Mouse (Mus musculus) forebrain, embryonic 11.5 days (tissue): Measurements from ENCODE around the gene Col4a6. TPM values are rescaled to one million over a fixed set of nuclear protein-coding genes. Genes with fewer than 3 reads are reported as not detected.
A peak's percentile ranks its signal among the peaks of the same experiment; 100 is the strongest.

Source experiments
- ATAC-seq: fragments of 200-750 bp; cut with Nextera tagmentation; replicated peaks from 2 replicates; pipeline ENCODE4 v1.8.0; 2017; ENCODE audit warnings: moderate TSS enrichment; ENCODE audit not compliant: low FRiP score
- DNase-seq: peaks from one replicate; pipeline ENCODE4 v3.0.0-alpha.2; 2017; ENCODE audit warnings: low spot score
- H3K27ac ChIP-seq: fragments of 300-500 bp; sonication (generic); 2 replicates; pipeline ENCODE4 v1.5.1; 2014; ENCODE audit warnings: low read depth, low read length
- H3K27me3 ChIP-seq: fragments of 300-500 bp; sonication (generic); 2 replicates; pipeline ENCODE4 v1.6.1; 2014; ENCODE audit warnings: mild to moderate bottlenecking, low read length, mixed read lengths; ENCODE audit not compliant: control insufficient read depth, insufficient read depth
- H3K36me3 ChIP-seq: fragments of 300-500 bp; sonication (generic); 2 replicates; pipeline ENCODE4 v1.6.1; 2014; ENCODE audit warnings: mild to moderate bottlenecking, low read length, moderate library complexity, mixed read lengths; ENCODE audit not compliant: control insufficient read depth, insufficient read depth
- H3K4me1 ChIP-seq: fragments of 300-500 bp; sonication (generic); replicated peaks from 2 replicates; pipeline ENCODE4 v1.6.1; 2014; ENCODE audit warnings: low read length, mixed read lengths; ENCODE audit not compliant: control insufficient read depth, insufficient read depth
- H3K4me2 ChIP-seq: fragments of 300-500 bp; sonication (generic); 2 replicates; pipeline ENCODE4 v1.6.1; 2014; ENCODE audit warnings: low read depth, mild to moderate bottlenecking, low read length, moderate library complexity, mixed read lengths; ENCODE audit not compliant: severe bottlenecking
- H3K4me3 ChIP-seq: fragments of 300-500 bp; sonication (generic); 2 replicates; pipeline ENCODE4 v1.5.1; 2014; ENCODE audit warnings: low read depth, low read length
- H3K9ac ChIP-seq: fragments of 300-500 bp; sonication (generic); 2 replicates; pipeline ENCODE4 v1.6.1; 2014; ENCODE audit warnings: low read length
- H3K9me3 ChIP-seq: fragments of 300-500 bp; sonication (generic); 2 replicates; pipeline ENCODE4 v1.6.1; 2016; ENCODE audit warnings: low read length, mixed read lengths; ENCODE audit not compliant: control insufficient read depth
- WGBS: fragments of 180-500 bp; shearing (Covaris S2); extraction: QIAGEN DNeasy Blood & Tissue Kit; methylation state at CpG from one replicate; pipeline ENCODE4 v1.1.7; 2014; 5-methylcytosine and 5-hydroxymethylcytosine counted together
- polyA plus RNA-seq: library from polyadenylated mRNA; unstranded; fragments of >200 nt; fragmentation: Nextera tagmentation; extraction: Ambion mirVana; gene quantifications from 2 replicates; pipeline ENCODE4 v1.2.1, GENCODE M21; 2014

Col4a6 gene
- polyA plus RNA-seq, 1 experiment from 2014 or later, result 1.4 TPM

DNA sequence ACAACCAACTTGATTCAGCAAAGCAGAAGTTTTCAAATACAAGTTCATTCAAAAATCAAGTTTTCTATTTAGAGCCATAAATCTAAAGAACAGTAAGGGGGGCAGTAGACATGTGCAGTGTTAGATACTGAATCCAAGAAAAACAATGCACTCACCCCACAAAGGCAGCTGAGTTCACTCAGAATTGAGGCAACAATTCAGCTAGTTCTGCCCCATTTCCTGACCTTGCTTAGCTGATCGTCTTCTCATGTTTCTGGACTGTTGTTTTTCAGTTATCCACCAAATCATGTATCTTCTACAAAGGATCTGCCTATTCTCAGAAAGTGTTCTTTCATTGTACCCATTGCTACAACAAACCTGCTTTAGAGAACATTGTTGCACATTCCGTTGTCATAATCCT is 58.6 kb downstream of the Col4a6 start:
- WGBS, result 67% methylated on average over 2 of the region's 2 CpGs
- ATAC-seq, result no peak
- DNase-seq, result no peak
- Histone ChIP-seq H3K9me3 (no peaks in the 10 kb centered on the region), H3K36me3 (no peaks in the 10 kb centered on the region), H3K4me2 (no peak overlapping the region), H3K4me3 (no peak overlapping the region), H3K9ac (no peak overlapping the region), H3K27ac (no peak overlapping the region), H3K4me1 (no peaks in the 10 kb centered on the region), H3K27me3 (peaks cover 2% of the 10 kb centered on the region; the same call in 1 of the 2 replicates)

DNA sequence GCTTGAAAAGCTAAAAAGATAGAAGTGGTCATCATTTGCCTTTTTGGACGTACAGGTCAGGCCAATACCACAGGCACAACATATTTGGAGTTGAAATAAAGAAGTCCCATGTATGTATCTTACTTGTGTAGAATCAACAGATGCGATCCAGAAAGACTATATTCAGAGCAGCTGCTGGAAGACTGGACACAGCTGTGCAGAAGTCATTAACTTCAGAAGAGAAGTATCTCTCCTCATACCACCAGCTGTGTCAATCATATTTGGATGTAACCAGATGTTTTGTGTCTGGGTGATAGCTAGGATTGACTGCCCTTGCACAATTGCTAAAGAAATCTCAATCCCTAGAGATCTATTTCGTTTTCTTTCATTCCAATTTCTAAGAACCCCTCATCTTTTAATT is 77.6 kb downstream of the Col4a6 start:
- ATAC-seq (no peak), DNase-seq (no peak)
- Histone ChIP-seq H3K4me3 (no peak overlapping the region), H3K9ac (no peak overlapping the region), H3K9me3 (no peaks in the 10 kb centered on the region), H3K4me1 (no peaks in the 10 kb centered on the region), H3K4me2 (no peak overlapping the region), H3K36me3 (no peaks in the 10 kb centered on the region), H3K27me3 (no peaks in the 10 kb centered on the region; the same call in none of the 2 replicates), H3K27ac (no peak overlapping the region)
- WGBS, result 80% methylated on average over 3 of the region's 3 CpGs

DNA sequence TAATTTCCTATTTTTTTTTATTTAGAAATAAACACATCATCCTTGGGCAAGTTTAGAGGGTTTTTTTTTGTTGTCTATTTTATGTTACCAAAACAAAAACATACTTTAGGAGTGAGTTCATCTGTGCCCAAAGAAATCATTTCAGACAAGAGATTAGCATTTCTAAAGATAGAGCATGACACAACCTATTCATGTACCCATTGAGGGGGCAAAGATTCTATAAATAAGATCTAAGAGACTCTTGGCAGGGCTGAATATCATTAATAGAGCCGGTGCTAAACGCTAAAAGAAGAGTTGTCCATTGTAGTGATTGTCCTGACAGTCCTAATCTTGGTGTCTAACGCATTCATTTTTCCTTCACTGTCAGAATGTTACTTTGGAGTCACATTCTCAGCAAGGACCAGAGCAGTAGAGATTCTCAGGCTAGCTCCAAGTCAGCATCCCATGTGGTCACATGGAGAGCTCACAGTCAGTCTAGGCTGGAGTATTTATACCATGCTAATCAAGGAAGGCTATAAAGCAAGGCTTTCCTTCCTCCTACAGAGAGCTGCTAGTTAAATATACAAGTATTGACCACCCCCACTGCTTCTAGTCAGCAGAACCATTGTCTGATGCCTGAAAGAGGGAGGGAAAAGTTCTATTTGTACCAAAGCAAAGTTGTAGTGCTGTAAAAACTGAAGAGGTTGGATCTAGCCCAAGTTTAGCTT is 88.3 kb downstream of the Col4a6 start:
- Histone ChIP-seq H3K36me3 (no peaks in the 10 kb centered on the region), H3K27ac (no peak overlapping the region), H3K4me3 (no peak overlapping the region), H3K9ac (no peak overlapping the region), H3K4me1 (no peaks in the 10 kb centered on the region), H3K9me3 (no peaks in the 10 kb centered on the region), H3K4me2 (no peak overlapping the region), H3K27me3 (peaks cover 6% of the 10 kb centered on the region)
- DNase-seq (no peak), ATAC-seq (peak; percentile 56; the same call in 1 of the 2 replicates)
- WGBS, result 44% methylated on average over 3 of the region's 3 CpGs

DNA sequence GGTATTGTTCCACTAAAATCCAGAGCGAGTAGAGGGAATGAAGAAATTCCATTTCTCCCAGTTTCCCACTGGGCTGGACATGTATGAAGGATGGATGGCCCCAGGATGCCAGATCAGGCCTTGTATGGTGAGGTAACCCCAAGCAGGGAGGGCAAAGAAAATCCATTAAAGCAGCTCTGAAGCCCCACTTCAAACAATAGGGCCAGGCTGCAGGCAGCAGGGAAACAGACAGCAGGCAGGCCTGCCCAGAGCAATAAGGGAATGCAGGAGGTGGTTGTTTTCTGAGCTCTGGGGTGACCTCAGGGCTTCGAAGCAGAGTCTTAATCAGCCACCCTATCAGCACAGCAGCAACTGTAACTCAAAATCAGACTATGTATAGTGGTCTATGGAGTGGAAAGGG is 89.2 kb downstream of the Col4a6 start:
- Histone ChIP-seq H3K9me3 (no peaks in the 10 kb centered on the region), H3K4me3 (no peak overlapping the region), H3K36me3 (no peaks in the 10 kb centered on the region), H3K4me1 (no peaks in the 10 kb centered on the region), H3K9ac (no peak overlapping the region), H3K27me3 (peaks cover 6% of the 10 kb centered on the region), H3K4me2 (no peak overlapping the region), H3K27ac (no peak overlapping the region)
- 34% methylated on average over 2 of the region's 2 CpGs for WGBS
- ATAC-seq, result peak; percentile 55; the same call in 1 of the 2 replicates
- no peak for DNase-seq

DNA sequence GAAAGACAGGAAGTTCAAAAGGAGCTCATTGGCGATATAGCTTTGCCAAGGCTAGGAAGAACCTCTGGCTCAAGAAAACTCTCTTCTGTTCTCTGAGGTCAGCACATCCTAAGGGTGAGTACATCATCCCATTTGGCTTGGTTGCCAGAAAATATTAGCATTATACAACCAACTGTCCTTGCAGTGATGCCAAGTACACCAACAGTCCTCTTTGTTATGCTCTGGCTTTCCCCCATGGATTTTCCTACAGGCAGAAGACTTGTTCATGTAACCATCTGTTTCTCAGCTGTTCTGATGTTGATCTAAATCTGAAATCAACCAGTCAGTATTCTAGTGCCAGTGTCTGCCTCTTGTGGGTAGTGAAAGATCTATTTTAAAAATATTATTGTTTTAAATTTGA is 103.6 kb downstream of the Col4a6 start:
- Histone ChIP-seq H3K27ac (no peak overlapping the region), H3K27me3 (peaks cover 7% of the 10 kb centered on the region; the same call in 1 of the 2 replicates), H3K9me3 (no peaks in the 10 kb centered on the region), H3K9ac (no peak overlapping the region), H3K4me3 (no peak overlapping the region), H3K4me1 (no peaks in the 10 kb centered on the region), H3K36me3 (no peaks in the 10 kb centered on the region), H3K4me2 (no peak overlapping the region)
- ATAC-seq (no peak), DNase-seq (no peak)
- WGBS, result 88% methylated on average over 1 of the region's 1 CpGs

DNA sequence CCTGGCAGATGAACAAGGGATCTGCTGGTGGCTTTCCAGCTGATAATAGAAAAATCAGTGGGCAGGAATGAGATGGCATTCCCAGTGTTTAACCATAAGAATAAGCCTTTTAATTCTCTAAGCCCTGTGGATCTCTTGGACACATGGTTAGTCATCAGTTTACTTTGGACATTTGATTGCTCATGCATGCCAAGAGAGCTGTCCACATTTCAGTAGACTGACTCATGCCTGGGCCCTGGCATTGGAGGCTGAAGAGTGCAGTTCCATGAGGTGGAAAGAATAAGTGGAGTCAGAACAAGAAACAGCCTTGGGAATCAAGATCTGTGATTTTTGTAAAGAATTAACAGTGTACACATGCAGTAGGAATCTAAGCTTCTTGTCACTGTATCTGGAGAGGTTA is 110.5 kb downstream of the Col4a6 start:
- Histone ChIP-seq H3K36me3 (no peaks in the 10 kb centered on the region), H3K9ac (no peak overlapping the region), H3K4me1 (no peaks in the 10 kb centered on the region), H3K4me3 (no peak overlapping the region), H3K27me3 (peaks cover 3% of the 10 kb centered on the region; the same call in 1 of the 2 replicates), H3K4me2 (no peak overlapping the region), H3K9me3 (no peaks in the 10 kb centered on the region), H3K27ac (no peak overlapping the region)
- DNase-seq, result no peak
- no peak for ATAC-seq

DNA sequence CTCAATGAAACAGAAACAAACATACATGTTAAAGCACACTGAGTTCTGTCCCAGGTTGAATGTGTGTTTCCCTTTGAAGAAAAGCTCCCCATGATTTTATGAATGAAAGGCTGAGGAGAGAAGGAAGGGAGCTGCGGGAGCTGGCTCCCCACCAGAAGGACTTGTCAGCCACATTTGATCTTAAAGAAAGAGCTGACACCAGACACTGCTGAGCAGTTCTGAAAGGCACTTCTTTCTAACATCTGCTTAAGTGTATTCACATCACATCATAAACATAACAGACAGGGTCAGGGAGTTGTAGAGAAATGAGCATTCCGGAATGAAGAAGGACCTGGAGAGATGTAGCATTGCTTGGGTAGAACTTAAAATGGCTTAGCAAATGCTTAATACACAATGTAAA is 132.5 kb downstream of the Col4a6 start:
- no peaks in the 10 kb centered on the region for H3K36me3 ChIP-seq
- ATAC-seq (no peak), DNase-seq (no peak)
- H3K27ac ChIP-seq, result no peak overlapping the region
- H3K4me3 ChIP-seq, result no peak overlapping the region
- H3K9me3 ChIP-seq, result no peaks in the 10 kb centered on the region
- H3K9ac ChIP-seq, result no peak overlapping the region
- H3K4me2 ChIP-seq, result no peak overlapping the region
- no peaks in the 10 kb centered on the region for H3K4me1 ChIP-seq
- WGBS, result 75% methylated on average over 2 of the region's 2 CpGs
- peaks cover 2% of the 10 kb centered on the region; the same call in 1 of the 2 replicates for H3K27me3 ChIP-seq

DNA sequence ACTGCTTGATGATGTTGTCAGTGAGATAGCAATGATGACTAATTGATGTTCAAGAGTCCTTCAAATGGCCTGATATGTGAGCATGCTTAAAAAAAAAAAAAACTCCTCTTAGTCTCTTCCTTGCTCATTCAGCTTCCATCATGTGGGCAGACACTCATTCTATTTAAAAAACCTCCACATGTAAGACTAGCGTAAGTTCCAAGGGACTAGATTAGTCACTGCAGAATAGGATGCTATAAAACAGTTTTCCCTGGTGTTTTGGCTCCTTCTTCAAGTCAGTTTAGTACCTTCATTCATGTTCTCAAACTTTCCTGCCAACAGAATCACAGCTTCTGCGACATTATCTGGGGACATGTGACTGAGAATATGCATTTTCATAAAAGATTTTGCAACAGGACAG is 145.8 kb downstream of the Col4a6 start:
- H3K4me1 ChIP-seq, result no peaks in the 10 kb centered on the region
- H3K27me3 ChIP-seq, result peaks cover 10% of the 10 kb centered on the region; the same call in 1 of the 2 replicates
- H3K9ac ChIP-seq, result no peak overlapping the region
- H3K4me2 ChIP-seq, result no peak overlapping the region
- no peaks in the 10 kb centered on the region for H3K9me3 ChIP-seq
- H3K36me3 ChIP-seq, result no peaks in the 10 kb centered on the region
- 84% methylated on average over 2 of the region's 2 CpGs for WGBS
- DNase-seq (no peak), ATAC-seq (no peak)
- H3K27ac ChIP-seq, result no peak overlapping the region
- H3K4me3 ChIP-seq, result no peak overlapping the region

DNA sequence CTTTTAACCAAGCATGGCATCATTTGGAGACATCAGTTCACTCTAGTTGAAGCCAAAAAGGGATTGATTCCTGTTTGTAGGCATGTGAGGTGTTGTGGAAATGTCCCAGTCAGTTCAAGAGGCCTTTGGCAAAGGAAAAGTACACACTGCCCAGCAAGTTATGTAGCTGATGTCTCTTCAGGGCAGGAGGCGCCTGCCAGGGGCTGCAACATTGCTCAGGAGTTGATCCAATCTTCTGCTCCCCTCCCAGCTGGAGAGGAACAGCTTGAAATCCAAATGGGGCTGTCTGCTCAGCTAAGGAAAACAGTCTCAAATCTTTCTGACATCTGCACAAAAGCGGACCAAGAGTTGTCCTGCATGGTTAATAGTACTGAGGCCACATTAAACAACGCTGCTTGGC is 149.7 kb downstream of the Col4a6 start:
- peaks cover 10% of the 10 kb centered on the region; the same call in 1 of the 2 replicates for H3K27me3 ChIP-seq
- no peak for DNase-seq

More for the DNA sequence above, 149.7 kb downstream of the Col4a6 start:
- Histone ChIP-seq H3K4me3 (no peak overlapping the region), H3K9ac (no peak overlapping the region), H3K27ac (no peak overlapping the region), H3K4me2 (no peak overlapping the region), H3K36me3 (no peaks in the 10 kb centered on the region), H3K9me3 (no peaks in the 10 kb centered on the region), H3K4me1 (no peaks in the 10 kb centered on the region)
- WGBS, result 78% methylated on average over 3 of the region's 3 CpGs
- ATAC-seq, result no peak
